ENCODE assay signal across 26 mouse cellular contexts in genomic region chr4:54991973-54992372, GRCm38 (mm10).
"Had no signal": no experiment of that assay in that cellular context is flagged by ENCODE, and none has a peak within 500 bp of the region (broad histone marks: within the 10 kb centered on the region; RNA-seq: fewer than 3 reads in every experiment).

No protein-coding gene starts in this region.

- H3K36me3 ChIP-seq: heart, embryonic 12.5 days; intestine, embryonic 15.5 days had no signal

- DNase-seq: gastrocnemius, adult 2 months; gastrocnemius, postnatal 10 days; gastrocnemius, postnatal 25 days; heart, adult 18-20 months; heart, postnatal 4 days; kidney, adult 18-20 months; kidney, adult 8-10 months; kidney, postnatal 10 days; kidney, postnatal 25 days; kidney, postnatal 4 days; liver had no signal

- H3K4me2 ChIP-seq: heart, embryonic 12.5 days; hindbrain, embryonic 12.5 days; hindbrain, embryonic 14.5 days; intestine, embryonic 15.5 days; limb, embryonic 12.5 days; liver, embryonic 11.5 days had no signal

- H3K27ac ChIP-seq: gastrocnemius, adult 2 months; heart, embryonic 10.5 days; hindbrain, embryonic 10.5 days; hindbrain, embryonic 12.5 days; hindbrain, embryonic 14.5 days; intestine, embryonic 15.5 days; layer of hippocampus, adult 2 months; left cerebral cortex, adult 2 months; limb, embryonic 10.5 days; limb, embryonic 12.5 days; liver, embryonic 14.5 days had no signal

- ATAC-seq: hindbrain, embryonic 16.5 days; inflammation-experienced regulatory T-cells, adult 6 months; intestine, embryonic 15.5 days; intestine, postnatal 0 days had no signal

- H3K27me3 ChIP-seq: heart, embryonic 12.5 days; hindbrain, embryonic 12.5 days; intestine, embryonic 15.5 days; limb, embryonic 12.5 days had no signal

- H3K9ac ChIP-seq: heart, embryonic 12.5 days; hindbrain, embryonic 12.5 days; hindbrain, embryonic 14.5 days; intestine, embryonic 15.5 days; limb, embryonic 12.5 days; liver, embryonic 14.5 days had no signal

- H3K4me3 ChIP-seq: gastrocnemius, adult 2 months; heart, embryonic 10.5 days; heart, embryonic 12.5 days; hindbrain, embryonic 10.5 days; hindbrain, embryonic 12.5 days; intestine, embryonic 15.5 days; layer of hippocampus, adult 2 months; left cerebral cortex, adult 2 months; limb, embryonic 10.5 days; limb, embryonic 12.5 days had no signal

- H3K9me3 ChIP-seq: heart, embryonic 10.5 days; heart, embryonic 12.5 days; hindbrain, embryonic 10.5 days; hindbrain, embryonic 12.5 days; intestine, embryonic 15.5 days; limb, embryonic 10.5 days; limb, embryonic 12.5 days had no signal

- H3K4me1 ChIP-seq: hindbrain, embryonic 10.5 days; hindbrain, embryonic 12.5 days; intestine, embryonic 15.5 days; limb, embryonic 10.5 days; limb, embryonic 12.5 days had no signal
